Mouse (Mus musculus) lung, adult 2 months (tissue): ENCODE results near the gene Sgsh.

Experiments used
- CTCF ChIP-seq: fragments of 200-500 bp; IDR thresholded peaks from 2 replicates; pipeline ENCODE4 v1.5.1; 2011; ENCODE audit warnings: mild to moderate bottlenecking, low read length, control low read depth; ENCODE audit not compliant: insufficient read depth
- POLR2A ChIP-seq: fragments of 200-500 bp; IDR thresholded peaks from 2 replicates; pipeline ENCODE4 v1.6.1; 2011; ENCODE audit warnings: low read depth, mild to moderate bottlenecking, control low read depth, low read length, borderline replicate concordance; ENCODE audit errors: extremely low read depth

DNA sequence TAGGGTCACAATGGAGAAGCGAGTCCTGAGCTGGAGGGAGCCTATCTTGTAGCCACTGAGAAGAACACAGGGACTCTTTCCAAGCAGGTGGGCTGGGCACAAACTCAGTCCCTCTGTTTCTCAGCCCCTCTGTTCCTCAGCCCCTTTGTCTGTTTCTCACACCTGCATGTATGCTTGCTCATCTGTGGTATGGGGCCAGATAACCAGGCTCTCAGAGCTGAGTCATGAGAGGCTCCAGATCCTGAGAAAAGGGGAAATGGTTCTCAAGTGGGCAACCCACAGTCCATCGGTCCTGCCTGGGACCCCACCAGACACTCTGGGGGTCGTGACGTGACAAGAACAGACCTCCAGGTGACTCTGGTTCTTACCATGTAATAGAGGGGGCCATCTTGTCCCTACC lies 8.2 kb downstream of the Sgsh start:
- no peak for TF ChIP-seq POLR2A
- TF ChIP-seq CTCF, result no peak
